In genomic region chr14:55591331-55591891, GRCm38 (mm10) we compare ENCODE assay signal across 7 mouse cellular contexts. TPM values are rescaled to one million over a fixed set of nuclear protein-coding genes. Genes with fewer than 3 reads are reported as not detected.
DNase-seq lines count a peak whose midpoint lies in the region; ATAC-seq lines count a peak whose summit lies in the region.

Rnf31 (plus strand) TSS chr14:55591708.

- ATAC-seq in inflammation-experienced regulatory T-cells, adult 6 months, result peak; percentile 75
- peak; percentile 86 for ATAC-seq in megakaryocyte-erythroid progenitor cell, adult 5-6 weeks (replicated peaks; ENCODE audit: low FRiP score, low TSS enrichment, poor library complexity, severe bottlenecking)

- peak; percentile 85 for DNase-seq in adrenal gland, adult 18-20 months (ENCODE audit: low spot score in 2 of 2)
- peak; percentile 97 for DNase-seq in embryo, embryonic 10.5 days (ENCODE audit: low spot score)
- DNase-seq in gastrocnemius, postnatal 14 days, result peak; percentile 95
- peak; percentile 95 to 96 for DNase-seq in left cerebral cortex, postnatal 10 days (ENCODE audit: extremely low spot score in 1 of 2, low spot score in 2 of 2)
- peak; percentile 85 for DNase-seq in right cerebral cortex, postnatal 4 days

- intact Hi-C loops in gastrocnemius, postnatal 14 days (cut with DNase I; ENCODE audit: low total_unique reads), result no loop called here
- intact Hi-C loops in left cerebral cortex, postnatal 10 days (cut with DNase I), result no loop called here

RNA-seq across cellular contexts. Expression of gene Rnf31, which starts in this region (rescaled TPM):
- 10 to 100 TPM; 28.1 to 36.0 TPM for total RNA-seq in adrenal gland, adult 18-20 months (2021)
- total RNA-seq in gastrocnemius, postnatal 14 days (2021), result 10 to 100 TPM in 1 of 2 experiments, 1 to 10 TPM in 1; 9.4 to 11.7 TPM
- 10 to 100 TPM; 26.7 to 37.2 (median 35.3) TPM for polyA plus RNA-seq in inflammation-experienced regulatory T-cells, adult 6 months (2017; shearing (Covaris generic))
- 10 to 100 TPM; 33.3 to 45.4 TPM for total RNA-seq in left cerebral cortex, postnatal 10 days (2021)
- 35.8 and 47.0 TPM in 2 replicates for total RNA-seq in megakaryocyte-erythroid progenitor cell, adult 5-6 weeks (2014; fragmentation: Nextera tagmentation)
- total RNA-seq in megakaryocyte-erythroid progenitor cell, adult 5-6 weeks (2017), result 23.8 and 46.4 TPM in 2 replicates

Comparison
In these comparisons a context has a peak if more than half of its experiments do, and no peak if none do; other contexts are left out.
1. Peak in every context shown above with its lines: DNase-seq and ATAC-seq.